Mouse (Mus musculus) hindbrain, embryonic 16.5 days (tissue): ENCODE data around the gene Glp1r. TPM values are rescaled to one million over a fixed set of nuclear protein-coding genes. Genes with fewer than 3 reads are reported as not detected.

Experiments
- ATAC-seq: fragments of 200-750 bp; cut with Nextera tagmentation; 2 replicates; pipeline ENCODE4 v1.8.0; 2017; ENCODE audit warnings: moderate TSS enrichment, moderate library complexity
- H3K27ac ChIP-seq: fragments of 300-500 bp; sonication (generic); 2 replicates; pipeline ENCODE4 v1.5.1; 2014; ENCODE audit warnings: low read depth, mild to moderate bottlenecking, control low read depth, low read length, moderate library complexity
- H3K27me3 ChIP-seq: fragments of 300-500 bp; sonication (generic); replicated peaks from 2 replicates; pipeline ENCODE4 v1.6.1; 2014; ENCODE audit warnings: low read length; ENCODE audit not compliant: control insufficient read depth, insufficient read depth
- H3K36me3 ChIP-seq: fragments of 300-500 bp; sonication (generic); 2 replicates; pipeline ENCODE4 v1.6.1; 2014; ENCODE audit warnings: mild to moderate bottlenecking, low read length, moderate library complexity, mixed read lengths; ENCODE audit not compliant: control insufficient read depth, insufficient read depth
- H3K4me1 ChIP-seq: fragments of 300-500 bp; sonication (generic); 2 replicates; pipeline ENCODE4 v1.6.1; 2014; ENCODE audit warnings: low read depth, low read length; ENCODE audit not compliant: control insufficient read depth, insufficient read depth
- H3K4me2 ChIP-seq: fragments of 300-500 bp; sonication (generic); 2 replicates; pipeline ENCODE4 v1.6.1; 2014; ENCODE audit warnings: mild to moderate bottlenecking, low read length, control low read depth, moderate library complexity
- H3K4me3 ChIP-seq: fragments of 300-500 bp; sonication (generic); 2 replicates; pipeline ENCODE4 v1.5.1; 2014; ENCODE audit warnings: mild to moderate bottlenecking, low read length, control low read depth, moderate library complexity
- H3K9ac ChIP-seq: fragments of 300-500 bp; sonication (generic); 2 replicates; pipeline ENCODE4 v1.6.1; 2014; ENCODE audit warnings: low read depth, mild to moderate bottlenecking, control low read depth, low read length, moderate library complexity
- H3K9me3 ChIP-seq: fragments of 300-500 bp; sonication (generic); 2 replicates; pipeline ENCODE4 v1.6.1; 2014; ENCODE audit warnings: mild to moderate bottlenecking, low read length, moderate library complexity; ENCODE audit not compliant: control insufficient read depth
- WGBS: fragments of 180-500 bp; shearing (Covaris S2); extraction: QIAGEN DNeasy Blood & Tissue Kit; methylation state at CpG from one replicate; pipeline ENCODE4 v1.1.7; 2014; 5-methylcytosine and 5-hydroxymethylcytosine counted together
- polyA plus RNA-seq: library from polyadenylated mRNA; unstranded; fragments of >200 nt; fragmentation: Nextera tagmentation; extraction: Ambion mirVana; gene quantifications from 2 replicates; pipeline ENCODE4 v1.2.1, GENCODE M21; 2015

The Glp1r gene
- polyA plus RNA-seq, 1 experiment from 2014 or later = 0.89 TPM

GRCm38 (mm10) chr17:30904096-30904495 is 2.5 kb downstream of the Glp1r start:
- H3K9ac ChIP-seq = no peak overlapping the region
- H3K4me2 ChIP-seq = no peak overlapping the region
- H3K9me3 ChIP-seq = no peaks in the 10 kb centered on the region
- peaks cover 17% of the 10 kb centered on the region for H3K27me3 ChIP-seq
- 65% methylated on average over 2 of the region's 2 CpGs for WGBS
- no peak overlapping the region for H3K27ac ChIP-seq
- H3K4me3 ChIP-seq = no peak overlapping the region
- peaks cover 7% of the 10 kb centered on the region for H3K4me1 ChIP-seq
- ATAC-seq = no peak
- H3K36me3 ChIP-seq = no peaks in the 10 kb centered on the region

GRCm38 (mm10) chr17:30907577-30907976 is 6.0 kb downstream of the Glp1r start:
- Histone ChIP-seq H3K9ac (no peak overlapping the region), H3K27me3 (no peaks in the 10 kb centered on the region), H3K27ac (no peak overlapping the region), H3K36me3 (no peaks in the 10 kb centered on the region), H3K4me2 (no peak overlapping the region), H3K9me3 (no peaks in the 10 kb centered on the region), H3K4me1 (peaks cover 6% of the 10 kb centered on the region), H3K4me3 (no peak overlapping the region)
- 70% methylated on average over 4 of the region's 4 CpGs for WGBS
- no peak for ATAC-seq

- no peaks in the 10 kb centered on the region for H3K36me3 ChIP-seq
- peak overlapping the region; percentile 31; the same call in 1 of the 2 replicates for H3K4me2 ChIP-seq
- 62% methylated on average over 27 of the region's 27 CpGs for WGBS
- ATAC-seq = peak; percentile 52
- no peak overlapping the region for H3K9ac ChIP-seq
- peaks cover 6% of the 10 kb centered on the region for H3K4me1 ChIP-seq
- H3K27ac ChIP-seq = no peak overlapping the region
- no peaks in the 10 kb centered on the region for H3K9me3 ChIP-seq
- H3K4me3 ChIP-seq = no peak overlapping the region
- no peaks in the 10 kb centered on the region for H3K27me3 ChIP-seq
Measured at GRCm38 (mm10) chr17:30910866-30911731, 9.5 kb downstream of the Glp1r start.

GRCm38 (mm10) chr17:30911732-30912088 is 10.1 kb downstream of the Glp1r start:
- 40% methylated on average over 8 of the region's 8 CpGs for WGBS
- Histone ChIP-seq H3K27ac (no peak overlapping the region), H3K4me1 (peaks cover 6% of the 10 kb centered on the region), H3K9me3 (no peaks in the 10 kb centered on the region), H3K4me3 (no peak overlapping the region), H3K4me2 (no peak overlapping the region; the same call in 1 of the 2 replicates), H3K27me3 (no peaks in the 10 kb centered on the region), H3K36me3 (no peaks in the 10 kb centered on the region), H3K9ac (no peak overlapping the region)
- ATAC-seq = peak; percentile 27; the same call in 1 of the 2 replicates

- no peak for ATAC-seq
- H3K4me3 ChIP-seq = no peak overlapping the region
- H3K4me2 ChIP-seq = no peak overlapping the region
- H3K4me1 ChIP-seq = peaks cover 6% of the 10 kb centered on the region
- H3K9me3 ChIP-seq = no peaks in the 10 kb centered on the region
- no peaks in the 10 kb centered on the region for H3K36me3 ChIP-seq
- H3K27ac ChIP-seq = no peak overlapping the region
- H3K27me3 ChIP-seq = no peaks in the 10 kb centered on the region
- WGBS = 69% methylated on average over 5 of the region's 5 CpGs
- no peak overlapping the region for H3K9ac ChIP-seq
Measured at GRCm38 (mm10) chr17:30912536-30912935, 10.9 kb downstream of the Glp1r start.

GRCm38 (mm10) chr17:30914264-30914663 is 12.6 kb downstream of the Glp1r start:
- Histone ChIP-seq H3K4me2 (no peak overlapping the region), H3K27ac (no peak overlapping the region), H3K4me1 (peaks cover 6% of the 10 kb centered on the region), H3K4me3 (no peak overlapping the region), H3K36me3 (no peaks in the 10 kb centered on the region), H3K9ac (no peak overlapping the region), H3K9me3 (no peaks in the 10 kb centered on the region), H3K27me3 (no peaks in the 10 kb centered on the region)
- ATAC-seq = no peak

GRCm38 (mm10) chr17:30923566-30923965 is 21.9 kb downstream of the Glp1r start:
- H3K9ac ChIP-seq = no peak overlapping the region
- no peaks in the 10 kb centered on the region for H3K27me3 ChIP-seq
- H3K27ac ChIP-seq = no peak overlapping the region
- WGBS = 61% methylated on average over 4 of the region's 4 CpGs
- ATAC-seq = no peak
- no peaks in the 10 kb centered on the region for H3K36me3 ChIP-seq
- H3K4me1 ChIP-seq = no peaks in the 10 kb centered on the region
- H3K9me3 ChIP-seq = no peaks in the 10 kb centered on the region
- H3K4me2 ChIP-seq = no peak overlapping the region
- H3K4me3 ChIP-seq = no peak overlapping the region

GRCm38 (mm10) chr17:30930827-30931226 is 29.2 kb downstream of the Glp1r start:
- ATAC-seq = no peak
- H3K4me1 ChIP-seq = no peaks in the 10 kb centered on the region
- 83% methylated on average over 7 of the region's 7 CpGs for WGBS

GRCm38 (mm10) chr17:30932836-30933235 is 31.2 kb downstream of the Glp1r start:
- Histone ChIP-seq H3K4me3 (no peak overlapping the region), H3K9ac (no peak overlapping the region), H3K4me1 (no peaks in the 10 kb centered on the region), H3K27ac (no peak overlapping the region), H3K9me3 (no peaks in the 10 kb centered on the region), H3K4me2 (no peak overlapping the region), H3K27me3 (no peaks in the 10 kb centered on the region), H3K36me3 (no peaks in the 10 kb centered on the region)
- WGBS = 88% methylated on average over 5 of the region's 5 CpGs
- no peak for ATAC-seq

More at GRCm38 (mm10) chr17:30930827-30931226, 29.2 kb downstream of the Glp1r start:
- Histone ChIP-seq H3K36me3 (no peaks in the 10 kb centered on the region), H3K4me3 (no peak overlapping the region), H3K9ac (no peak overlapping the region), H3K4me2 (no peak overlapping the region), H3K9me3 (no peaks in the 10 kb centered on the region), H3K27ac (no peak overlapping the region), H3K27me3 (no peaks in the 10 kb centered on the region)
